Mouse (Mus musculus) forebrain, postnatal 0 days (tissue): ENCODE measurements around the gene Myh7b. TPM values are rescaled to one million over a fixed set of nuclear protein-coding genes. Genes with fewer than 3 reads are reported as not detected.
A peak's percentile ranks its signal among the peaks of the same experiment; 100 is the strongest.

ENCODE experiments used
- ATAC-seq: fragments of 200-750 bp; cut with Nextera tagmentation; 2 replicates; pipeline ENCODE4 v1.8.0; 2017; ENCODE audit warnings: mild to moderate bottlenecking, moderate library complexity
- DNase-seq: peaks from one replicate; pipeline ENCODE4 v3.0.0-alpha.2; 2015
- H3K27ac ChIP-seq: fragments of 300-500 bp; sonication (generic); 2 replicates; pipeline ENCODE4 v1.5.1; 2014; ENCODE audit warnings: low read depth, mild to moderate bottlenecking, antibody characterized with exemption, low read length, moderate library complexity, mixed read lengths
- H3K27me3 ChIP-seq: fragments of 300-500 bp; sonication (generic); 2 replicates; pipeline ENCODE4 v1.6.1; 2014; ENCODE audit warnings: mild to moderate bottlenecking, low read length, mixed read lengths; ENCODE audit not compliant: insufficient read depth
- H3K36me3 ChIP-seq: fragments of 300-500 bp; sonication (generic); 2 replicates; pipeline ENCODE4 v1.6.1; 2014; ENCODE audit warnings: mild to moderate bottlenecking, moderate library complexity; ENCODE audit not compliant: insufficient read depth
- H3K4me1 ChIP-seq: fragments of 300-500 bp; sonication (generic); 2 replicates; pipeline ENCODE4 v1.6.1; 2014; ENCODE audit warnings: antibody characterized with exemption; ENCODE audit not compliant: insufficient read depth
- H3K4me2 ChIP-seq: fragments of 300-500 bp; sonication (generic); 2 replicates; pipeline ENCODE4 v1.6.1; 2014; ENCODE audit warnings: low read depth, mild to moderate bottlenecking, moderate library complexity
- H3K4me3 ChIP-seq: fragments of 300-500 bp; sonication (generic); 2 replicates; pipeline ENCODE4 v1.5.1; 2014; ENCODE audit warnings: low read depth, low read length, mixed read lengths
- H3K9ac ChIP-seq: fragments of 300-500 bp; sonication (generic); 2 replicates; pipeline ENCODE4 v1.6.1; 2014; ENCODE audit warnings: mild to moderate bottlenecking
- H3K9me3 ChIP-seq: fragments of 300-500 bp; sonication (generic); 2 replicates; pipeline ENCODE4 v1.6.1; 2016; ENCODE audit warnings: low read length
- CTCF ChIP-seq: sonication (generic); IDR thresholded peaks from 2 replicates; pipeline ENCODE4 v1.5.1; 2016; ENCODE audit warnings: antibody characterized with exemption, control low read depth, low read depth
- WGBS: fragments of 180-500 bp; shearing (Covaris S2); extraction: QIAGEN DNeasy Blood & Tissue Kit; methylation state at CpG from one replicate; pipeline ENCODE4 v1.1.7; 2014; 5-methylcytosine and 5-hydroxymethylcytosine counted together
- polyA plus RNA-seq: library from polyadenylated mRNA; unstranded; fragments of >200 nt; fragmentation: Nextera tagmentation; extraction: Ambion mirVana; gene quantifications from 2 replicates; pipeline ENCODE4 v1.2.1, GENCODE M21; 2015
- total RNA-seq: library from RNA; depleted of rRNA; stranded (reverse); fragments of >200 nt; gene quantifications from 2 replicates; pipeline ENCODE4 v1.2.3, GENCODE M21; 2014

Gene Myh7b
- total and polyA plus RNA-seq, 2 experiments from 2014 or later, result 0.29 to 2.0 TPM

DNA sequence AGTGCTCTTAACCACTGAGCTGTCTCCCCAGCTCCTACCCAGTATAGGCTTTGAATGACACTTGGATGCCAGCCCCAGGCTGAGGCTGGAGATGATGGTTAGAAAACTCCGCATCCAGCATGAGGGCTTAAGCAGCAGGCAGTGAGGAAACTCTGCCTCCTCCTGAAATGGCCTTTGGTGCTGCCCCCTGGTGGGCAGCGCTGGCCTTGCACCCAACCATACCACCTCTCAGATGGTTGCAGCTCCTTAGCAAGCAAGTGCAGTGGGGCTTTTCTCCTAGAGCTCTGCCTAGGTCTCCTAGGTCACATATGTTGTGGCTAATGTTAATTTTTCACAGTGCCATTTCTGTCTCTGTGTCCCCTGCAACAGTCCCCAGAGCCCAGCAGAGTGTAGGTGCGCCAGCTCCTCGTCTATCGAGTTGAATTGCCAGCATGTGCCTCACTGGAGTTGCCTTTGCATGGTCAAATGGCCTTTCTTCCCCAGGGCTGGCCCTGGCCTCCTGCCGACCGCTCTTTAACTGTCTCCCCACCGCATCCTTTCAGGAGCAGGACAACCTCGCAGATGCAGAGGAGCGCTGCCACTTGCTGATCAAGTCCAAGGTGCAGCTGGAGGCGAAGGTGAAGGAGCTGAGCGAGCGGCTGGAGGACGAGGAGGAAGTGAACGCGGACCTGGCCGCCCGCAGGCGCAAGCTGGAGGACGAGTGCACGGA, 16.2 kb downstream of the Myh7b start:
- H3K9ac ChIP-seq, result no peak overlapping the region
- H3K9me3 ChIP-seq, result no peaks in the 10 kb centered on the region
- no peak overlapping the region for H3K4me2 ChIP-seq
- ATAC-seq, result peak; percentile 46; the same call in 1 of the 2 replicates
- 0 out of 2 replicates have a peak, but pooled peaks cover 3% of the 10 kb centered on the region for H3K4me1 ChIP-seq
- H3K27ac ChIP-seq, result no peak overlapping the region
- H3K4me3 ChIP-seq, result no peak overlapping the region
- peak; percentile 96 for TF ChIP-seq CTCF
- WGBS, result 50% methylated on average over 21 of the region's 21 CpGs
- no peaks in the 10 kb centered on the region; the same call in none of the 2 replicates for H3K27me3 ChIP-seq
- H3K36me3 ChIP-seq, result peaks cover 10% of the 10 kb centered on the region; the same call in 1 of the 2 replicates
- peak; percentile 87 for DNase-seq

DNA sequence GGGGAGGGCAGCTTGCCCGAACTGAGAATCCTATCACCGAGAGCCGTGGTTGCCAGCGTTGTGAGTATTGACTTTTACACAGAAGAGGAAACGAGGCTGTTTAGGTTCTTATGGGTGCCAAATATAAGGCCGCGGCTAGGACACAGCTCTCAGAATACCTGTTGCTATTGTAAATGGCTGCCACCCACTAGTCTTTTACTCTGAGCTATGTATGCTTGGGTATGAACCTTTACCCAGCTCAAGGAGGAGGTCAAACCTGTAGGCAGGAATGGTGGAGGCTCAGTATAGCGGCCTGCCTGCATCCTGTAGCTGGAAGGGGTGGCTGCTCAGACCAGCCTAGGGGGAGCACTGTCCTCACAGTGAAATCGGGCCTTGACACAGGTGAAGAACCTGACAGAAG, 17.1 kb downstream of the Myh7b start:
- ATAC-seq (no peak), DNase-seq (no peak)
- Histone ChIP-seq H3K4me1 (0 out of 2 replicates have a peak, but pooled peaks cover 3% of the 10 kb centered on the region), H3K36me3 (peaks cover 20% of the 10 kb centered on the region), H3K4me3 (no peak overlapping the region), H3K9me3 (no peaks in the 10 kb centered on the region), H3K9ac (no peak overlapping the region), H3K27ac (no peak overlapping the region), H3K4me2 (no peak overlapping the region), H3K27me3 (no peaks in the 10 kb centered on the region; the same call in none of the 2 replicates)
- no peak for TF ChIP-seq CTCF
- 86% methylated on average over 9 of the region's 9 CpGs for WGBS

DNA sequence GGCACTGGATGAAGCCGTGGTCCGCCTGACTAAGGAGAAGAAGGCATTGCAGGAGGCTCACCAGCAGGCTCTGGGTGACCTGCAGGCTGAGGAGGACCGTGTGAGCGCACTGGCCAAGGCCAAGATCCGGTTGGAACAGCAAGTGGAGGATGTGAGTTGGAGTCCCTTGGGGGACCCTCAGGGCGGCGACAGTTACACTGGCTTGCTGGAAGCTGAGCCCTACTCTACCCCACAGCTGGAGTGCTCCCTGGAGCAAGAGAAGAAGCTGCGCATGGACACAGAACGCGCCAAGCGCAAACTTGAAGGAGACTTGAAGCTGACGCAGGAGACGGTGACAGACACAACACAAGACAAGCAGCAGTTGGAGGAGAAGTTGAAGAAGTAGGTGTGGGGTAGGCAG, 17.5 kb downstream of the Myh7b start:
- Histone ChIP-seq H3K27ac (no peak overlapping the region), H3K4me3 (no peak overlapping the region), H3K9ac (peak overlapping the region; percentile 61; the same call in 1 of the 2 replicates), H3K4me1 (0 out of 2 replicates have a peak, but pooled peaks cover 3% of the 10 kb centered on the region), H3K27me3 (no peaks in the 10 kb centered on the region; the same call in none of the 2 replicates), H3K9me3 (no peaks in the 10 kb centered on the region), H3K4me2 (peak overlapping the region; percentile 90; the same call in 1 of the 2 replicates), H3K36me3 (peaks cover 24% of the 10 kb centered on the region)
- WGBS, result 82% methylated on average over 13 of the region's 13 CpGs
- DNase-seq (no peak), ATAC-seq (no peak)
- TF ChIP-seq CTCF, result no peak

DNA sequence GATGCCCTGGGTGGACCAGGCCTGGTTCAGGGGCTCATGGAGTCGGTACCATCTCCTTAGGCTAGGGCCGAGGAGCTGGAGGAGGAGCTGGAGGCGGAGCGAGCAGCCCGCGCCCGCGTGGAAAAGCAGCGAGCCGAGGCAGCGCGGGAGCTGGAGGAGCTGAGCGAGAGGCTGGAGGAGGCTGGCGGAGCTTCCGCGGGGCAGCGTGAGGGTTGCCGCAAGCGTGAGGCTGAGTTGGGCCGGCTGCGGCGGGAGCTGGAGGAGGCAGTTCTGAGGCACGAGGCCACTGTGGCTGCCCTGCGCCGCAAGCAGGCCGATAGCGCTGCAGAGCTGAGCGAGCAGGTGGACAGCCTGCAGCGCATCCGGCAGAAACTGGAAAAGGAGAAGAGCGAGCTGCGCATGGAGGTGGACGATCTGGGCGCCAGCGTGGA, 18.2 kb downstream of the Myh7b start:
- Histone ChIP-seq H3K27me3 (no peaks in the 10 kb centered on the region; the same call in none of the 2 replicates), H3K4me1 (0 out of 2 replicates have a peak, but pooled peaks cover 3% of the 10 kb centered on the region), H3K4me2 (peak overlapping the region; percentile 90), H3K9ac (peak overlapping the region; percentile 61), H3K4me3 (peak overlapping the region; percentile 44), H3K36me3 (peaks cover 31% of the 10 kb centered on the region), H3K9me3 (no peaks in the 10 kb centered on the region), H3K27ac (0 out of 2 replicates have a peak overlapping the region, but pooled peaks have one; percentile 17)
- peak; percentile 82 for DNase-seq
- no peak; the same call in 1 of the 2 replicates for TF ChIP-seq CTCF
- ATAC-seq, result peak; percentile 85
- 3% methylated on average over 35 of the region's 35 CpGs for WGBS

DNA sequence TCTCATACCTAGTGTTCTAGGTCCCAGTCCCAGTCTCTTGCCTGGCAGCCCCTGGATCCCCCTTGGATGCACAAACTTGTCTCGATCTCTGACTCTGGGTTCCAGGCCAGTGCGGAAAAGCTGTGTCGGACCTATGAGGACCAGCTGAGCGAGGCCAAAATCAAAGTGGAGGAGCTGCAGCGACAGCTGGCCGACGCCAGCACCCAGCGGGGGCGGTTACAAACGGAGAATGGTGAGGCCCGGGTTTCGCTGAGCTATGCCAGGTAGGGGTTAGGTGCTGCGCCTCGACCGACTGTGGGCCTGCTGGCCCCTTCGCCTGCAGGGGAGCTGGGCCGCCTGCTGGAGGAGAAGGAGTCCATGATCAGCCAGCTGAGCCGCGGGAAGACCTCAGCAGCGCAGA, 19.1 kb downstream of the Myh7b start:
- 42% methylated on average over 20 of the region's 20 CpGs for WGBS
- DNase-seq (no peak), ATAC-seq (no peak)
- Histone ChIP-seq H3K4me2 (no peak overlapping the region), H3K4me3 (no peak overlapping the region), H3K9me3 (no peaks in the 10 kb centered on the region), H3K4me1 (0 out of 2 replicates have a peak, but pooled peaks cover 3% of the 10 kb centered on the region), H3K27ac (no peak overlapping the region), H3K36me3 (peaks cover 40% of the 10 kb centered on the region), H3K9ac (no peak overlapping the region), H3K27me3 (no peaks in the 10 kb centered on the region; the same call in none of the 2 replicates)
- peak; percentile 14; the same call in 1 of the 2 replicates for TF ChIP-seq CTCF

DNA sequence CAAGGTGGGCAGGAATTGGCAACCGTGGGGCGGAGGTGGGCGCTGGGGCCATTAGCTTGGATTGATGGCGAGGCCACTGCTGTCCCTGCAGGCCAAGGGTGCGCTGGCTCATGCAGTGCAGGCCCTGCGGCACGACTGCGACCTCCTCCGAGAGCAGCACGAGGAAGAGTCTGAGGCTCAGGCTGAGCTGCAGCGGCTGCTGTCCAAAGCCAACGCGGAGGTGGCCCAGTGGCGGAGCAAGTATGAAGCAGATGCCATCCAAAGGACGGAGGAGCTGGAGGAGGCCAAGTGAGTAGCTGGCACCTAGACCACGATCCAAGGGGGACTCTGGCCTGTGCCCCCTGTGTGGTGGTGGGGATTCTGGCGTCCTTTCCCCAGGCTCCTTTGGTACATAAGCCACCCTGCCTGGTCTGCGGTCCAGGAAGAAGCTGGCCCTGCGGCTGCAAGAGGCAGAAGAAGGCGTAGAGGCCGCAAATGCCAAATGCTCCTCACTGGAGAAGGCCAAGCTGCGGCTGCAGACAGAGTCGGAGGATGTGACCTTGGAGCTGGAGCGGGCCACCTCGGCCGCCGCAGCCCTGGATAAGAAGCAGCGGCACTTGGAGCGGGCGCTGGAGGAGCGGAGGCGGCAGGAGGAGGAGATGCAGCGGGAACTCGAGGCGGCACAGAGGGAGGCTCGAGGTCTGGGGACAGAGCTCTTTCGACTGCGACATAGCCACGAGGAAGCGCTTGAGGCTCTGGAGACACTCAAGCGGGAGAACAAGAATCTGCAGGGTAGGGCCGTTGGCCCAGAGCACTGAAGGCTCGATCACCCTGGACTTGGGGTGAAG, 19.8 kb downstream of the Myh7b start:
- no peak overlapping the region for H3K9ac ChIP-seq
- H3K4me1 ChIP-seq, result 0 out of 2 replicates have a peak, but pooled peaks cover 3% of the 10 kb centered on the region
- H3K4me2 ChIP-seq, result no peak overlapping the region
- no peaks in the 10 kb centered on the region for H3K9me3 ChIP-seq
- DNase-seq (no peak), ATAC-seq (no peak)
- WGBS, result 34% methylated on average over 43 of the region's 43 CpGs
- peaks cover 47% of the 10 kb centered on the region for H3K36me3 ChIP-seq
- H3K4me3 ChIP-seq, result no peak overlapping the region
- no peak overlapping the region for H3K27ac ChIP-seq
- no peak for TF ChIP-seq CTCF
- no peaks in the 10 kb centered on the region; the same call in none of the 2 replicates for H3K27me3 ChIP-seq
